Mouse (Mus musculus): ENCODE data around the gene Vps51. TPM values are rescaled to one million over a fixed set of nuclear protein-coding genes. Genes with fewer than 3 reads are reported as not detected.

Gene Vps51
- polyA plus RNA-seq, 1 experiment, result 163 TPM

GRCm38 (mm10) chr19:6069851-6070250 is 7.2 kb downstream of the Vps51 start:
- peaks cover 28% of the 10 kb centered on the region for H3K4me1 ChIP-seq (replicated peaks; ENCODE audit: control insufficient read depth, insufficient read depth, low read length)
- TF ChIP-seq CTCF (IDR thresholded peaks at IDR 0.05; ENCODE audit: borderline replicate concordance, control insufficient read depth, extremely low read depth, insufficient read depth, low read length, poor library complexity) (no peak), POLR2A (IDR thresholded peaks at IDR 0.05; ENCODE audit: control insufficient read depth, extremely low read depth, insufficient read depth, low read length, poor library complexity) (no peak)
- no peaks in the 10 kb centered on the region for H3K27me3 ChIP-seq (ENCODE audit: control insufficient read depth, insufficient read depth, low read length)
- H3K36me3 ChIP-seq (ENCODE audit: control insufficient read depth, insufficient read depth, low read length), result no peaks in the 10 kb centered on the region
- no peak overlapping the region for H3K4me3 ChIP-seq (ENCODE audit: control insufficient read depth, insufficient read depth, low read length)
- WGBS, result 95% methylated on average over 10 of the region's 10 CpGs
- H3K27ac ChIP-seq (ENCODE audit: control insufficient read depth, insufficient read depth, low read length), result no peak overlapping the region
- no peak for DNase-seq

GRCm38 (mm10) chr19:6068951-6069350 is 8.1 kb downstream of the Vps51 start:
- DNase-seq, result peak; percentile 56
- peaks cover 28% of the 10 kb centered on the region for H3K4me1 ChIP-seq (replicated peaks; ENCODE audit: control insufficient read depth, insufficient read depth, low read length)
- no peaks in the 10 kb centered on the region for H3K36me3 ChIP-seq (ENCODE audit: control insufficient read depth, insufficient read depth, low read length)
- no peaks in the 10 kb centered on the region for H3K27me3 ChIP-seq (ENCODE audit: control insufficient read depth, insufficient read depth, low read length)
- no peak overlapping the region for H3K27ac ChIP-seq (ENCODE audit: control insufficient read depth, insufficient read depth, low read length)
- no peak for TF ChIP-seq CTCF (IDR thresholded peaks at IDR 0.05; ENCODE audit: borderline replicate concordance, control insufficient read depth, extremely low read depth, insufficient read depth, low read length, poor library complexity)
- TF ChIP-seq POLR2A (IDR thresholded peaks at IDR 0.05; ENCODE audit: control insufficient read depth, extremely low read depth, insufficient read depth, low read length, poor library complexity), result no peak
- WGBS, result 96% methylated on average over 4 of the region's 4 CpGs
- H3K4me3 ChIP-seq (ENCODE audit: control insufficient read depth, insufficient read depth, low read length), result no peak overlapping the region

GRCm38 (mm10) chr19:6067724-6068415 is 9.2 kb downstream of the Vps51 start, which contains the start of gene Tm7sf2:
Gene Tm7sf2 (minus strand): TSS chr19:6068373.
- peak; percentile 86 for DNase-seq
- Histone ChIP-seq H3K27me3 (ENCODE audit: control insufficient read depth, insufficient read depth, low read length) (no peaks in the 10 kb centered on the region), H3K4me3 (ENCODE audit: control insufficient read depth, insufficient read depth, low read length) (peak within 1 kb of the TSS; percentile 51), H3K27ac (ENCODE audit: control insufficient read depth, insufficient read depth, low read length) (peak within 1 kb of the TSS; percentile 2; the same call in 1 of the 2 replicates), H3K36me3 (ENCODE audit: control insufficient read depth, insufficient read depth, low read length) (no peaks in the 10 kb centered on the region), H3K4me1 (replicated peaks; ENCODE audit: control insufficient read depth, insufficient read depth, low read length) (peaks cover 28% of the 10 kb centered on the region)
- TF ChIP-seq CTCF (IDR thresholded peaks at IDR 0.05; ENCODE audit: borderline replicate concordance, control insufficient read depth, extremely low read depth, insufficient read depth, low read length, poor library complexity), result no peak
- TF ChIP-seq POLR2A (IDR thresholded peaks at IDR 0.05; ENCODE audit: control insufficient read depth, extremely low read depth, insufficient read depth, low read length, poor library complexity), result no peak
- 10% methylated on average over 33 of the region's 33 CpGs for WGBS

- H3K4me1 ChIP-seq (replicated peaks; ENCODE audit: control insufficient read depth, insufficient read depth, low read length), result peaks cover 35% of the 10 kb centered on the region
- no peaks in the 10 kb centered on the region for H3K36me3 ChIP-seq (ENCODE audit: control insufficient read depth, insufficient read depth, low read length)
- TF ChIP-seq CTCF (IDR thresholded peaks at IDR 0.05; ENCODE audit: borderline replicate concordance, control insufficient read depth, extremely low read depth, insufficient read depth, low read length, poor library complexity) (peak; percentile 93), POLR2A (IDR thresholded peaks at IDR 0.05; ENCODE audit: control insufficient read depth, extremely low read depth, insufficient read depth, low read length, poor library complexity) (no peak)
- H3K4me3 ChIP-seq (ENCODE audit: control insufficient read depth, insufficient read depth, low read length), result peak overlapping the region; percentile 51
- WGBS, result 1% methylated on average over 30 of the region's 30 CpGs
- peak overlapping the region; percentile 2; the same call in 1 of the 2 replicates for H3K27ac ChIP-seq (ENCODE audit: control insufficient read depth, insufficient read depth, low read length)
- DNase-seq, result peak; percentile 84
- no peaks in the 10 kb centered on the region for H3K27me3 ChIP-seq (ENCODE audit: control insufficient read depth, insufficient read depth, low read length)
These were observed 9.9 kb downstream of the Vps51 start for GRCm38 (mm10) chr19:6067011-6067723.

DNA sequence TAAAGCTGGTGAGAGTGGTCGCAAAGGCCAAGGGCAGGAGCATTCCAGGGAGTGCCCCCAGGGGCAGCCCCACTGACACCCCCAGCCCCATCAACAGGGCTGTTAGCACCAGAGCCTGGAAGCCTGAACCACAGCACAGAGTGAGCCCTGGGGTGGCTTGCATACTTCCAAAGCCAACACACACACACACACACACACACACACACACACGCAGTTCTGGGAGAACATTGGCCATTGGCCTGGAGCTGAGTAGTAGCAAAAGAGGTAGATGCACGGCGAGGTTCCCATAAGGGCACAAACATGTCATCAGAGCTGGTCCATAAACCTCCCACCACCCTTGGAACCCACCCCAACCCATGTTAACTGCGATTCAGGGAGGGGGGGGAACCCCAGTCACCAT is 10.5 kb downstream of the Vps51 start:
- TF ChIP-seq POLR2A (IDR thresholded peaks at IDR 0.05; ENCODE audit: control insufficient read depth, extremely low read depth, insufficient read depth, low read length, poor library complexity) (no peak), CTCF (IDR thresholded peaks at IDR 0.05; ENCODE audit: borderline replicate concordance, control insufficient read depth, extremely low read depth, insufficient read depth, low read length, poor library complexity) (no peak)
- Histone ChIP-seq H3K27me3 (ENCODE audit: control insufficient read depth, insufficient read depth, low read length) (no peaks in the 10 kb centered on the region), H3K4me1 (replicated peaks; ENCODE audit: control insufficient read depth, insufficient read depth, low read length) (peaks cover 34% of the 10 kb centered on the region), H3K36me3 (ENCODE audit: control insufficient read depth, insufficient read depth, low read length) (no peaks in the 10 kb centered on the region), H3K4me3 (ENCODE audit: control insufficient read depth, insufficient read depth, low read length) (no peak overlapping the region), H3K27ac (ENCODE audit: control insufficient read depth, insufficient read depth, low read length) (no peak overlapping the region)
- DNase-seq, result no peak
- 42% methylated on average over 5 of the region's 5 CpGs for WGBS

GRCm38 (mm10) chr19:6063081-6063480 is 13.9 kb downstream of the Vps51 start:
- Histone ChIP-seq H3K27ac (ENCODE audit: control insufficient read depth, insufficient read depth, low read length) (no peak overlapping the region), H3K27me3 (ENCODE audit: control insufficient read depth, insufficient read depth, low read length) (no peaks in the 10 kb centered on the region), H3K4me3 (ENCODE audit: control insufficient read depth, insufficient read depth, low read length) (no peak overlapping the region), H3K36me3 (ENCODE audit: control insufficient read depth, insufficient read depth, low read length) (no peaks in the 10 kb centered on the region), H3K4me1 (replicated peaks; ENCODE audit: control insufficient read depth, insufficient read depth, low read length) (peaks cover 22% of the 10 kb centered on the region)
- TF ChIP-seq POLR2A (IDR thresholded peaks at IDR 0.05; ENCODE audit: control insufficient read depth, extremely low read depth, insufficient read depth, low read length, poor library complexity), result no peak
- no peak for TF ChIP-seq CTCF (IDR thresholded peaks at IDR 0.05; ENCODE audit: borderline replicate concordance, control insufficient read depth, extremely low read depth, insufficient read depth, low read length, poor library complexity)
- 97% methylated on average over 6 of the region's 6 CpGs for WGBS
- no peak for DNase-seq

Measured in thymus, adult 2 months (tissue).